Mouse (Mus musculus): ENCODE measurements around the gene Iqgap2.
A peak's percentile ranks its signal among the peaks of the same experiment; 100 is the strongest.

The Iqgap2 gene

DNA sequence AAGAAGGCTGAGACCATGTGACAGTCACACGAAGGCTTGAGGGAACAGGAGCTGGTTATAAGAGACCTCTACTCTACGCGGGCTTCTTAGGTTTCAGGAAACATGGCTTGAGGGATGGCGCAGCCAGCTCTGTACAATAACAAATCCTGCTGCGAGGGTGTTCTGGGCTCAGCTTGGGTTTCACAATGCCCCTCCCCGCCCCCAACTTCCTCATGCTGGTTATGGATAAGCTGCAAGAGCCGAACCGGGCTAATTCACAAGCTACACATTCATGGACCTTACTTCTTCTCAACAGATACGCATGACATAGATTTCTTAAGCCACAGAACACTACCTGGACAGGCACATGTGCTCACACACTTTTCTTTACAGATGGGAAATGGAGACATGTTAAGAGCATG, 113.0 kb downstream of the Iqgap2 start:
- DNase-seq (ENCODE audit: low read depth, low spot score) = no peak

DNA sequence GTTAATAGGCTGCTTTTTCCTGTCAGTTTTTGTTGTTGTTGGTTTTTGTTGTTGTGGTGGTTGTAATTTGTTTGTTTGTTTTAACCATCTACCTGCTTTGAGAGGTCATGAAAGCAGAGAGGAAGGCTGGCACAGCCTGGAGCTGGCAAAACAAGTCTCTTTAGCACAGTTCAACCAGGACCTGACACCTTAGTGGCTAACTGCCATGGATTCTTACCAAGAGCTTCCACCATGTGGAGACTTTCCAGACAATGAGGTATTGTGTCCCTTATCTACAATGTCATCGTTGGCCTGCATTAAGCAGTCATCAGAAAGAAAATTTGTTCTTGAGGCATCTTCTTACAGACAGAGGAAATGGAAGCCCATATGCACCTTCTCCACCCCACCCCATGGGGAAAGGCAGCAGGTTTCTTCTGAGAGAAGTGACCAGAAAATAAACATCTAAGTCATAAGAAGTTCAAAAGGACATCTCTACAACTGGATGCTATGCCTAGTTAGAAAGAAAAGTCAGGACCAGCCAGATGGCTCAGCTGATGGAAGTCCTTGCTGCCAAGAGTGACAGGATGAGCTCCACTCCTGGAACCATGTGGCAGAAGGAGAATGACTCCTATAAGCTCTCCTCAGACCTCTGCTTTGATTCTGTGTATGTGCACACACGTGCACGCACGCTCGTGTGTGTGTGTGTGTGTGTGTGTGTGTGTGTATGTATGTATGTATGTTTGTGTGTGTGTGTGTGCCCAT, 113.9 kb downstream of the Iqgap2 start:
- no peak for DNase-seq (ENCODE audit: low read depth, low spot score)

DNA sequence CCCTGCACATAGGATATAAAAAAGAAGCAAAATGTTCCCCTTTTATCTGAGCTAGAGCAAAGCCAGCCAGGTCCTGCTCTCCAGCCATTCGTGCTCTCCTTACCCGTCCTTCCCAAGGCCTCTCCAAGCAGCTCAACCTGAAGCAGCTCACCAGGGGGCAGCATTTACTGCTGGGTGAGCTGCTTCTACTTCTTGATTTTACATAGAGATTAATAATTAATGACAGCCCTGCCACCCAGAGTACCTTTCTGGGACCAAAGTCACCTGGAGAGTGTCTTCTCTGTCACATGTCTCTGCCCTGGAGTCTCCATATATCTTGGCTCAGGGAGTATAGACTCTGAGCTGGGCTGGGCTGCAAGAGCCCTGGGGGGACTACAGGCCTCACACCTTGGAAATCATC, 114.5 kb downstream of the Iqgap2 start:
- peak; percentile 44 for DNase-seq (ENCODE audit: low read depth, low spot score)

GRCm38 (mm10) chr13:95774966-95775696, 116.6 kb downstream of the Iqgap2 start:
- no peak for DNase-seq (ENCODE audit: low read depth, low spot score)

GRCm38 (mm10) chr13:95765017-95765416, 126.7 kb downstream of the Iqgap2 start:
- DNase-seq (ENCODE audit: low read depth, low spot score) = no peak

DNA sequence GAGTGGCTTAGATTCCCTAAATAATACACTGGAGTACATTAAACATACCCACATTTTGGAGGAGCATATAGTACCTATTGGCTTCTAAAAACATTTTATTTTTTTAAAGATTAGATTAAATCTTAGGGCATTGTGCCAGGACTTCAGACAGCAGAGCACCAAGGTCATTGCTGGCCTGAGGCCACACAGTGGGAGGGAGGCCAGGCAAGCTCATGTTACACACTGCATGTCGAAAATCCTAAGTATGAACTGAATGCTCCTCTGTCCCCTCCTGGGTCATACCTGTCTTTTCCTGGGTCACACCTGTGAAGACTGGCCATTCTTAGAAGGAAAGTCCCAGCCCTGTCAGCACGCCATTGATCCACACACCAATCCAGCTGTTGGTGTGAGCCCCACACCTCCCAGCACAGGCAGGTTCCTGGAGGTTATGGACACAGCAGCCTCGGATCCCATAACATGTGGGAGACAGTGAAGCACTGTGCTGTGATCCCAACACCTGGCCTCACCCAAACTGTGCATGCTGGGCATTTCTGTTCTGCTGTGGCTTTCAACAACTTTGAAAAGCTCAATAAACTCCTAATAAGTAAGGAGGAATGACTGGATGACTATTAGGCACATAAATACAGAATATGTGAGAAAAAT, 127.7 kb downstream of the Iqgap2 start:
- no peak for DNase-seq (ENCODE audit: low read depth, low spot score)

- no peak for DNase-seq (ENCODE audit: low read depth, low spot score)
These were observed 131.9 kb downstream of the Iqgap2 start for GRCm38 (mm10) chr13:95759810-95760209.

DNA sequence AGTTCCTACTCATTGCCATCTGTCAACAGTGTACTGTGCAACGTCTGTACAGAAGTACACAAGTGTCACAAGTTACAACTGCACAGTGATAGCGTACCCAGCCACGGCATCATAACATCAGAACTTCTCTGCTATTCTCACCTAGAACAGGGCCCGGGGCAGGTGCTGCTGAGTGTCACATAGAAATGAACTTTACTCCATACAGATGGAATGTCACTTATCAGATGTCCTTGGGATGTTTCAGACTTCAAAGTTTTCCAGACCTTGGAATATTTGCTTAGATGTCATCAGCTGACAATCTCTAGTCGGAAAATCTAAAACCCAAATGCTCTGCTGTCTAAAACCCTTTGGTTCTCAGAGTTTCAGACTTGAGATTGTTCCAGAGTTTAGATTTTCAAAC, 137.4 kb downstream of the Iqgap2 start:
- no peak for DNase-seq (ENCODE audit: low read depth, low spot score)

- no peak for DNase-seq (ENCODE audit: low read depth, low spot score)
These were observed 139.3 kb downstream of the Iqgap2 start for GRCm38 (mm10) chr13:95752386-95752785.

- no peak for DNase-seq (ENCODE audit: low read depth, low spot score)
These were observed 144.2 kb downstream of the Iqgap2 start for GRCm38 (mm10) chr13:95747541-95747940.

DNA sequence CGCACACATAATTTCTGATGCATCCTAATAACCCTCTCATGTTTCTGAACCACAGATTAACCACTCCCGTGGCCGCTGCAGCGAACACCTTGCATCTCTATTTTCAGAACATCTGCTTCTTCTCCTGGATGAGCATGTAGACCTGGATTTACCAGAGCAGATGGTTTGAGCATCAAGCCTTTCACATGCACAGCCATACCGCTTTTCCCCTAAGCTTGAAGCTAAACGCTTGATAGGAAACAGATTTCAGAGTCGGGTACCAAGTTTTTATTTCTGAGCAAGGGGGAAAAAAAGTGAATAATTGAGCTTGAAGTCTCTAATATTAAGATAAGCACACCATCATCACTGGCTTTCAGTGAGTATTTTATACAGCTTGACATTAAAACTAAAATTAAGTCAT, 144.6 kb downstream of the Iqgap2 start:
- DNase-seq (ENCODE audit: low read depth, low spot score) = no peak

GRCm38 (mm10) chr13:95746509-95746908, 145.2 kb downstream of the Iqgap2 start:
- DNase-seq (ENCODE audit: low read depth, low spot score) = peak; percentile 31

GRCm38 (mm10) chr13:95745451-95745850, 146.3 kb downstream of the Iqgap2 start:
- DNase-seq (ENCODE audit: low read depth, low spot score) = no peak

DNA sequence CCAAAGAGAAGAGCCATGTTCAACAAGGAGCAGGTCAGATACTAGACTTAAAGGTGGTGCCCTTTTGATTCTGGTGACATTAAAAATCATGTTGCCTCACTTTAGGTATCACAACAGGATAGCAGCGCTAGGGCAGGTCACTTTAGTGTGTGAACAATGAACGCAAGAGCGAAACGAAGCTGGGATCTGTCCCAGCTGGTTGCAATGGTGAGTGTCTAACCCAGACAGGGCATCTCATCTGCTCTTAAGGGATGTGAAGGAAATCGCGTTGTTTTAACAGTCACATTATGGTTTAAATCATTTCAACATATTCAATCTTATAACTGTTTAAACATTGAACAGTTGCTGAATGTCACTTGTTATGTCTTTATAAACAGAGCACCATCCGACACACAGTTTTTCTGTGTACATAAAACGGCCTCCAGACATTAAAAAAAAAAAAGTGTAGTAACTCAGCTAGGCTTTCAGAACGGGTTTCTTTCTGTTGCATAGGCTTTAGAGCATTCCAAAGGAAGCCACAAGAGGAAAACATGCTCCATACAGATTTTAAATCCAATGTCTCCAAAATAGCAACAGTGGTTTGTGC, 148.7 kb downstream of the Iqgap2 start:
- no peak for DNase-seq (ENCODE audit: low read depth, low spot score)

GRCm38 (mm10) chr13:95741813-95742689, 149.7 kb downstream of the Iqgap2 start:
- no peak for DNase-seq (ENCODE audit: low read depth, low spot score)

- peak; percentile 6 for DNase-seq (ENCODE audit: low read depth, low spot score)
These were observed 152.1 kb downstream of the Iqgap2 start for GRCm38 (mm10) chr13:95739651-95740050.

- DNase-seq (ENCODE audit: low read depth, low spot score) = peak; percentile 50
These were observed 161.2 kb downstream of the Iqgap2 start for GRCm38 (mm10) chr13:95730491-95730890.

DNA sequence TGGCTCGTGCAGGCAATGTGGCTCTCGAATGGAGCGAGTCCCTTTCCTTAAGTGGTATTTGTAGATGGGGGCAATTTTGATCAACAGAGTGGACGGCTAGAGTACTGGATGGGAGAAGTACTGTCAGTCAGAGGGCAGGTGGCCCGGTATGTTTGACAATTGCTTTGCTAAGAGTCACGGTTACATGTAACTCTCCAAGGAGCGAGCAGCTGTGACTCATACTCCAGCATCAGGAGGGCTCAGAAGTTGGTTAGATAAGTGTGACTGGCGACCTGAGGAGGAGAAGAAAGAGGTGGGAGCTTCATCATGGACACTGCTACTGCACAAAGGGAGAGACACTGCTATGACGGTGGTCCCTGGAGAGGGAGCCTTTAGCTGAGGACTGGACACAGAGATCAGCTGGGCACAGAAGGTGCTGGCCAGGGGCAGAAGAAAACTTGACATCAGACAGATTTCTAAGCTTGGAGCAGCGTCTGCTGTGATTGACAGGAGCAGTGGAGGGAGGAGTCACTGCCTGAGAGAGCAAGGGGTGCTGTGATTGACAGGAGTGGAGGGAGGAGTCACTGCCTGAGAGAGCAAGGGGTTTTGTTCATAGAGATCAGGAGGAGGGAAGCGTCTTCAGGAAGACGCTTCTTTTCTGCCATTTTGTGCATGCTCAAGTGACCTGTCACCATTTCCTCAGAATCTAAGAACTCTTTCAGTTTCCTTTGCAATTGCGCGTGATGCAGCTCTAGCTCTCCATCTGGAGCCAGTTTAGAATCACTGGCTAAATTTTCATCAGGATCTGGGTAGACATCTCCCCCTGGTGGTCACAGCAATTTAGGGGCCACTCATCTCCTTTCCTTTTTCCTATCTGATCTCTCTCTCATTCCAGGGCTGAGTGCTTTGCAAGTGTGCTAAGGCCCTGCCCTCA, 172.1 kb downstream of the Iqgap2 start:
- peak; percentile 73 for DNase-seq (ENCODE audit: low read depth, low spot score)

GRCm38 (mm10) chr13:95715356-95715755, 176.4 kb downstream of the Iqgap2 start:
- DNase-seq (ENCODE audit: low read depth, low spot score) = no peak

DNA sequence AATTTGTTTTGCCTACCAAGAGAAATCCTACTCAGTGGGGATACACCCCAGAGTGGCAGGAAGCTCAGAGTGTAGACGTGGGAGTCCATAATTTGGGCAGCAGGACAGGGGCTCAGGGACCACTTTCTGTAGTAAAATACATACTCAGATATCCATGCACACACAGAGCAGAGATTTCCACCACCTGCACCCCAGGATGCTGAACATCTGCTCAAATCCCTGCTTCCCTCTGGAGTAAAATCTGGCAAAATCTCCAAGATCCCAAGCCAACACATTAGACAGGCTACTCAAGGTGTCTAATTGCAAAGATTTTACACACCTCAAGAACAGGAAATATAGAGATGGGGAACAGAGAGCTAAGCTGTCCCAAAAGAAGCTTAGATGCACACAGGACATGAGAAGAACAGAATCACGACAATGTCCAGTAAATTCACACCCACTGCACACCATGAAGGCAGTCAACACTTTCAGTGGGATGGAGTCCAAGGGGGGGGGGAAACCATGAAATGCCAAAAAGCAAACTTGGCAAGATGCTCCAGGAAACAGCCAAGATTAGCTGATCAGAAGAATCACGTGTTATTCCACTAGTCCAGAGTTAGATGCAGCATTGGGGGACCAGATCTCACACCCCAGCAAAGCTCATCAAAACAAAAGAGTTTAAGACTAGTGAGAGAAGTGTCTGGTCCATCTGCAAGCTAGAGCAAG, 177.3 kb downstream of the Iqgap2 start:
- DNase-seq (ENCODE audit: low read depth, low spot score) = no peak
